Mouse (Mus musculus) large intestine, adult 2 months (tissue): Measurements from ENCODE around the gene Hyal1. TPM values are rescaled to one million over a fixed set of nuclear protein-coding genes. Genes with fewer than 3 reads are reported as not detected.

Experiments used
- DNase-seq: peaks from one replicate; pipeline ENCODE4 v3.0.0-alpha.2; 2012; ENCODE audit warnings: low read depth, low spot score
- WGBS: fragments of 180-500 bp; shearing (Covaris S2); methylation state at CpG from one replicate; pipeline ENCODE4 v1.1.7; 2018; 5-methylcytosine and 5-hydroxymethylcytosine counted together
- polyA plus RNA-seq: library from polyadenylated mRNA; depleted of rRNA; stranded (reverse); fragments of >200 nt; gene quantifications from 2 replicates; pipeline ENCODE4 v1.2.3, GENCODE M21; 2012

The Hyal1 gene
- polyA plus RNA-seq, 1 experiment, result 1.7 TPM

- no peak for DNase-seq
- 37% methylated on average over 6 of the region's 6 CpGs for WGBS
These were observed 34.9 kb downstream of the Hyal1 start for GRCm38 (mm10) chr9:107611456-107612190.

GRCm38 (mm10) chr9:107612191-107612944, 35.6 kb downstream of the Hyal1 start:
- no peak for DNase-seq
- WGBS, result 2% methylated on average over 32 of the region's 48 CpGs

- DNase-seq, result no peak
- 3% methylated on average over 12 of the region's 12 CpGs for WGBS
These were observed 36.3 kb downstream of the Hyal1 start for GRCm38 (mm10) chr9:107612945-107613569.

GRCm38 (mm10) chr9:107615035-107615434, 38.3 kb downstream of the Hyal1 start:
- 84% methylated on average over 4 of the region's 4 CpGs for WGBS
- no peak for DNase-seq

- WGBS, result 68% methylated on average over 2 of the region's 2 CpGs
- no peak for DNase-seq
These were observed 40.7 kb downstream of the Hyal1 start for GRCm38 (mm10) chr9:107617461-107617860.

- no peak for DNase-seq
- 88% methylated on average over 6 of the region's 6 CpGs for WGBS
These were observed 41.4 kb downstream of the Hyal1 start for GRCm38 (mm10) chr9:107618098-107618497.

- DNase-seq, result no peak
- WGBS, result 15% methylated on average over 13 of the region's 13 CpGs
These were observed 42.2 kb downstream of the Hyal1 start for GRCm38 (mm10) chr9:107618778-107619545.

- DNase-seq, result no peak
- WGBS, result 46% methylated on average over 13 of the region's 13 CpGs
These were observed 42.8 kb downstream of the Hyal1 start for GRCm38 (mm10) chr9:107619546-107619879.

GRCm38 (mm10) chr9:107620954-107621353, 44.2 kb downstream of the Hyal1 start:
- DNase-seq, result no peak

- DNase-seq, result no peak
These were observed 47.8 kb downstream of the Hyal1 start for GRCm38 (mm10) chr9:107624539-107624938.

GRCm38 (mm10) chr9:107624951-107625350, 48.2 kb downstream of the Hyal1 start:
- no peak for DNase-seq
- WGBS, result 64% methylated on average over 3 of the region's 3 CpGs

More at GRCm38 (mm10) chr9:107624539-107624938, 47.8 kb downstream of the Hyal1 start:
- WGBS, result 36% methylated on average over 5 of the region's 5 CpGs

GRCm38 (mm10) chr9:107625351-107626128, 48.8 kb downstream of the Hyal1 start:
- no peak for DNase-seq
- 87% methylated on average over 12 of the region's 12 CpGs for WGBS

- WGBS, result 42% methylated on average over 14 of the region's 15 CpGs
- no peak for DNase-seq
These were observed 49.6 kb downstream of the Hyal1 start for GRCm38 (mm10) chr9:107626158-107626843.

GRCm38 (mm10) chr9:107626844-107627277, 50.1 kb downstream of the Hyal1 start:
- DNase-seq, result no peak
- WGBS, result 26% methylated on average over 2 of the region's 2 CpGs

- WGBS, result 70% methylated on average over 20 of the region's 20 CpGs
- DNase-seq, result no peak
These were observed 50.9 kb downstream of the Hyal1 start for GRCm38 (mm10) chr9:107627387-107628255.

- WGBS, result 57% methylated on average over 14 of the region's 15 CpGs
- DNase-seq, result no peak
These were observed 52.1 kb downstream of the Hyal1 start for GRCm38 (mm10) chr9:107628721-107629410.

GRCm38 (mm10) chr9:107629411-107629730, 52.6 kb downstream of the Hyal1 start:
- 15% methylated on average over 4 of the region's 4 CpGs for WGBS

More at GRCm38 (mm10) chr9:107629411-107629730, 52.6 kb downstream of the Hyal1 start:
- DNase-seq, result no peak
